Mouse (Mus musculus) spleen, adult 2 months (tissue): ENCODE data around the gene Ces3a. TPM values are rescaled to one million over a fixed set of nuclear protein-coding genes. Genes with fewer than 3 reads are reported as not detected.
"Not testable (repeated sequence)": the region's sequence is repeated elsewhere in the genome, so short reads cannot be mapped to it uniquely, and the experiment has no call there.

Source experiments
- DNase-seq, 2 experiments: peaks; one replicate each; pipeline versions ENCODE4 v3.0.0 to v3.0.0-alpha.2; 2012 to 2021; ENCODE audit warnings: low spot score in 2 of 2, low read depth in 1 of 2
- H3K27ac ChIP-seq: fragments of 200-500 bp; 2 replicates; pipeline ENCODE4 v1.5.1; 2012; ENCODE audit warnings: low read length, inconsistent platforms; ENCODE audit not compliant: insufficient read depth
- H3K27me3 ChIP-seq: fragments of 200-500 bp; 2 replicates; pipeline ENCODE4 v1.6.1; 2012; ENCODE audit warnings: mild to moderate bottlenecking, moderate library complexity, low read length, inconsistent platforms; ENCODE audit not compliant: control insufficient read depth, insufficient read depth
- H3K36me3 ChIP-seq: fragments of 200-500 bp; 2 replicates; pipeline ENCODE4 v1.6.1; 2012; ENCODE audit warnings: mild to moderate bottlenecking, low read length, inconsistent platforms; ENCODE audit not compliant: control insufficient read depth, insufficient read depth
- H3K4me1 ChIP-seq: fragments of 200-500 bp; 2 replicates; pipeline ENCODE4 v1.6.1; 2011; ENCODE audit warnings: inconsistent platforms; ENCODE audit not compliant: control insufficient read depth, insufficient read depth, insufficient read length
- H3K4me3 ChIP-seq: fragments of 200-500 bp; 2 replicates; pipeline ENCODE4 v1.5.1; 2011; ENCODE audit warnings: mild to moderate bottlenecking, inconsistent platforms; ENCODE audit not compliant: insufficient read depth, insufficient read length; ENCODE audit errors: extremely low read depth
- CTCF ChIP-seq: fragments of 200-500 bp; IDR thresholded peaks from 2 replicates; pipeline ENCODE4 v1.5.1; 2011; ENCODE audit warnings: mild to moderate bottlenecking, inconsistent platforms; ENCODE audit not compliant: insufficient read depth, insufficient read length, insufficient replicate concordance; ENCODE audit errors: extremely low read depth
- POLR2A ChIP-seq: fragments of 200-500 bp; IDR thresholded peaks from 2 replicates; pipeline ENCODE4 v1.6.1; 2011; ENCODE audit warnings: low read depth, low read length, inconsistent platforms
- WGBS: fragments of 180-500 bp; shearing (Covaris S2); methylation state at CpG from one replicate; pipeline ENCODE4 v1.1.7; 2018; 5-methylcytosine and 5-hydroxymethylcytosine counted together
- polyA plus RNA-seq: library from polyadenylated mRNA; depleted of rRNA; stranded (reverse); fragments of >200 nt; gene quantifications from 2 replicates; pipeline ENCODE4 v1.2.3, GENCODE M21; 2012

The Ces3a gene
- polyA plus RNA-seq, 1 experiment: not detected

DNA sequence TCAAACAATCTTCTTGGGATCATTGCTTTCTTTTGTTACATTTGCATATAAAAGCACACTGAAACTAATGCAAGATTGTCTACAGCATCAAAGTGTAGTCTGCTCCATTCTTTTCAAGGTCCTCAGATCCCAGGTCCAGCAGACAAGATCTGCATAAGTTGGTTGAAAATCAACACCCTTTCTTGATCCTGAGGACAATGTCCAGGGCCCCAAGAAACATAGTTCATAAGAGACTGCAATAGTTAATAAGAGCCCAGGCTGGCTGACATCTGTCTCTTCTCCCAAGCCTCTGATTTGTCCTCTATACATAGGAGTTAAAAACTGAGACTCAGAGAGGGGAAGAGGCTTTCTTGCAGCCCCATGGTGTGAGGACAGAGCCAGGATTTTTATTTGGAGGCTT lies 20.6 kb downstream of the Ces3a start:
- DNase-seq: no peak
- Histone ChIP-seq H3K4me3 (no peak overlapping the region), H3K36me3 (no peaks in the 10 kb centered on the region), H3K4me1 (no peaks in the 10 kb centered on the region), H3K27ac (no peak overlapping the region), H3K27me3 (no peaks in the 10 kb centered on the region)
- TF ChIP-seq POLR2A (no peak), CTCF (no peak)

- WGBS: 88% methylated on average over 4 of the region's 4 CpGs
- no peak for TF ChIP-seq CTCF
- no peak for TF ChIP-seq POLR2A
- Histone ChIP-seq H3K27ac (no peak overlapping the region), H3K4me1 (no peaks in the 10 kb centered on the region), H3K27me3 (no peaks in the 10 kb centered on the region), H3K4me3 (no peak overlapping the region), H3K36me3 (no peaks in the 10 kb centered on the region)
- DNase-seq: no peak
Observed at GRCm38 (mm10) chr8:105076601-105077000, 28.2 kb downstream of the Ces3a start.

GRCm38 (mm10) chr8:105077071-105077470 lies 28.7 kb downstream of the Ces3a start:
- Histone ChIP-seq H3K27ac (no peak overlapping the region), H3K4me3 (no peak overlapping the region), H3K4me1 (no peaks in the 10 kb centered on the region), H3K36me3 (no peaks in the 10 kb centered on the region), H3K27me3 (no peaks in the 10 kb centered on the region)
- no peak for DNase-seq
- TF ChIP-seq CTCF (no peak), POLR2A (no peak)
- 74% methylated on average over 6 of the region's 6 CpGs for WGBS

GRCm38 (mm10) chr8:105078591-105078990 lies 30.2 kb downstream of the Ces3a start:
- TF ChIP-seq POLR2A (no peak), CTCF (no peak)
- Histone ChIP-seq H3K36me3 (no peaks in the 10 kb centered on the region), H3K4me1 (no peaks in the 10 kb centered on the region), H3K4me3 (no peak overlapping the region), H3K27ac (no peak overlapping the region), H3K27me3 (no peaks in the 10 kb centered on the region)
- DNase-seq: no peak
- WGBS: 90% methylated on average over 5 of the region's 5 CpGs

DNA sequence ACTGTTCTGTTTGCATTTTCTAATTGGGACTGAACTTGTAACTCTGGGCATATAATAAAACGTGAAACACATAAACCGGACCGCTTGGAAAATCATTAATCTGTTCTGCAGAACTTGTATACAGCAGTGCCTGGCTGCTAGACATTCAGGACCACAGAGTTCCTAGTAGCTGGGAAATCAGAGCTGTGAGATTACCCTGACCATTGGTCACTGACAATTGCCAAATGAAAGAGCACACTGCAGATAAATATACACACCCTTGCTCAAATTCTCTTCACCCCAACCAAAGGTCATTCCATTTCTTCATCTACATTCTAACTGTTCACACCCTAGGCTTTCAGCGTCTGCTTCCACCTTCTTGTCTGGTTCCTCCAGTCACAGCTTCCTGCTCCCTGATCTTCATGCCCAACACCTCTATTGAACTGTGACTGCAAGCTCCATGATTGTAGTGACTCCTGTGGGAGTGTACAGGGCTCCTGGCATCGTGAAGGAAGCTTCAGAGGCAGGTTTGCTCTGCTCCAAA lies 32.5 kb downstream of the Ces3a start:
- no peaks in the 10 kb centered on the region for H3K36me3 ChIP-seq
- DNase-seq: no peak
- H3K4me3 ChIP-seq: no peak overlapping the region
- TF ChIP-seq POLR2A: no peak
- no peak for TF ChIP-seq CTCF
- WGBS: 61% methylated on average over 5 of the region's 5 CpGs
- H3K4me1 ChIP-seq: no peaks in the 10 kb centered on the region
- no peak overlapping the region for H3K27ac ChIP-seq
- no peaks in the 10 kb centered on the region for H3K27me3 ChIP-seq

DNA sequence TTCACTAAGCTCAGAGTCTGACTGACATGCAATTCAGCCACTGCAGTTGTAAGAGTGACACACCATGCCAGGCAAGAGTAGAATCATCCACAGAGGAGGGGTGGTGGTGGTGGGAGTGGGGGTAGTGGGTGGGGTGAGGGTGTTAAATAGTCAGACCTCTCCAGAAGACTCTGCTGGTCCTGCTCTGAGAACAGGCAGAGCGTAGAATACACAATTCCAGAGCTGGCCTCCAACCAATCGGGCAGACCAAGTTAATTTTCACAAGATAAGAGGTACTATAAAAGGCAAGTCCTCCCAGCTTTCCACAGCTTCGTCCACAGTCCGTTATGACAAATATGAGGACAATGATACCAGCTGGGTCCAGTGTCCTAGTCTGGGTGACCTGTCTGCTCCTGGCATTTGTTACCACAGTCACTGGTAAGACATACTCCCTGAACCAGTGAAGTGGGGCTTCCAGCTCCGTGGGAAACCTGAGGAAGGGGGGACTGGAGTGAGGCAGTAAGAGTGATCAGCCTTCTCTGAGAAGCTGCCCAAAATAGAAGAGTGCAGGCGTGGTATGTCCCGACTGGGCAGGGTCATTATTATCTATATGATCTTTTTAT lies 35.1 kb downstream of the Ces3a start, which contains the start of gene Ces3b:
TSS of gene Ces3b (plus strand) at position 305 of the 602 bp plus-strand sequence.
- no peak within 1 kb of the TSS for H3K27ac ChIP-seq
- WGBS: 73% methylated on average over 7 of the region's 7 CpGs
- H3K4me3 ChIP-seq: no peak within 1 kb of the TSS
- DNase-seq: no peak
- no peaks in the 10 kb centered on the region for H3K27me3 ChIP-seq
- no peak for TF ChIP-seq POLR2A
- TF ChIP-seq CTCF: no peak
- H3K4me1 ChIP-seq: no peaks in the 10 kb centered on the region
- no peaks in the 10 kb centered on the region for H3K36me3 ChIP-seq

GRCm38 (mm10) chr8:105088166-105088565 lies 39.8 kb downstream of the Ces3a start:
- 83% methylated on average over 5 of the region's 5 CpGs for WGBS
- H3K27me3 ChIP-seq, DNase-seq, H3K36me3 ChIP-seq, H3K4me1 ChIP-seq, H3K4me3 ChIP-seq, H3K27ac ChIP-seq: not testable (repeated sequence)
